Mouse (Mus musculus): ENCODE data around the gene Kdm2a.

GRCm38 (mm10) chr19:4265956-4266355 lies 132.1 kb downstream of the Kdm2a start:
- TF ChIP-seq TBP (IDR thresholded peaks at IDR 0.05; ENCODE audit: low read depth, low read length), result no peak
- TF ChIP-seq POLR2A (IDR thresholded peaks at IDR 0.05; ENCODE audit: control insufficient read depth in 1 of 2, insufficient read depth in 1 of 2, low read depth in 1 of 2, low read length in 2 of 2, poor library complexity in 1 of 2), result no peak
- TF ChIP-seq BHLHE40 (IDR thresholded peaks at IDR 0.05; ENCODE audit: borderline replicate concordance, low read depth, low read length), result no peak
- peak in 1 of 3 experiments; percentile 14; a peak in 1 of 6 replicates for TF ChIP-seq CTCF (IDR thresholded peaks at IDR 0.05 in 2 of 3, conservative IDR thresholded peaks at IDR 0.05 in 1 of 3; ENCODE audit: control insufficient read depth in 1 of 3, insufficient read depth in 1 of 3, low read depth in 2 of 3, low read length in 3 of 3, poor library complexity in 1 of 3, severe bottlenecking in 1 of 3)
- no peak for TF ChIP-seq TCF12 (IDR thresholded peaks at IDR 0.05; ENCODE audit: low read depth, low read length)

All from MEL (cell line).